Mouse (Mus musculus) lung, adult 2 months (tissue): ENCODE measurements around the gene Nox1.

Experiments used
- CTCF ChIP-seq: fragments of 200-500 bp; IDR thresholded peaks from 2 replicates; pipeline ENCODE4 v1.5.1; 2011; ENCODE audit warnings: mild to moderate bottlenecking, low read length, control low read depth; ENCODE audit not compliant: insufficient read depth
- POLR2A ChIP-seq: fragments of 200-500 bp; IDR thresholded peaks from 2 replicates; pipeline ENCODE4 v1.6.1; 2011; ENCODE audit warnings: low read depth, mild to moderate bottlenecking, control low read depth, low read length, borderline replicate concordance; ENCODE audit errors: extremely low read depth

GRCm38 (mm10) chrX:134220618-134221017, 1.1 kb downstream of the Nox1 start:
- no peak for TF ChIP-seq CTCF
- TF ChIP-seq POLR2A = no peak
